Mouse (Mus musculus) midbrain, embryonic 13.5 days (tissue): ENCODE results near the gene Dbp. TPM values are rescaled to one million over a fixed set of nuclear protein-coding genes. Genes with fewer than 3 reads are reported as not detected.

Source experiments
- ATAC-seq: fragments of 200-750 bp; cut with Nextera tagmentation; 2 replicates; pipeline ENCODE4 v1.8.0; 2017; ENCODE audit warnings: mild to moderate bottlenecking, moderate TSS enrichment, moderate library complexity
- H3K27ac ChIP-seq: fragments of 300-500 bp; sonication (generic); 2 replicates; pipeline ENCODE4 v1.5.1; 2015; ENCODE audit warnings: inconsistent platforms, mild to moderate bottlenecking, moderate library complexity
- H3K27me3 ChIP-seq: fragments of 300-500 bp; sonication (generic); 2 replicates; pipeline ENCODE4 v1.6.1; 2015; ENCODE audit warnings: mild to moderate bottlenecking, inconsistent platforms
- H3K36me3 ChIP-seq: fragments of 300-500 bp; sonication (generic); 2 replicates; pipeline ENCODE4 v1.6.1; 2015; ENCODE audit warnings: mild to moderate bottlenecking, inconsistent platforms
- H3K4me1 ChIP-seq: fragments of 300-500 bp; sonication (generic); replicated peaks from 2 replicates; pipeline ENCODE4 v1.6.1; 2015; ENCODE audit warnings: inconsistent platforms
- H3K4me2 ChIP-seq: fragments of 300-500 bp; sonication (generic); replicated peaks from 2 replicates; pipeline ENCODE4 v1.6.1; 2015; ENCODE audit warnings: moderate library complexity, mild to moderate bottlenecking, inconsistent platforms
- H3K4me3 ChIP-seq: fragments of 300-500 bp; sonication (generic); replicated peaks from 2 replicates; pipeline ENCODE4 v1.5.1; 2015; ENCODE audit warnings: mild to moderate bottlenecking, inconsistent platforms
- H3K9ac ChIP-seq: fragments of 300-500 bp; sonication (generic); replicated peaks from 2 replicates; pipeline ENCODE4 v1.6.1; 2015; ENCODE audit warnings: mild to moderate bottlenecking, inconsistent platforms
- H3K9me3 ChIP-seq: fragments of 300-500 bp; sonication (generic); 2 replicates; pipeline ENCODE4 v1.6.1; 2016; ENCODE audit warnings: mild to moderate bottlenecking, inconsistent platforms
- WGBS: fragments of 180-500 bp; shearing (Covaris S2); methylation state at CpG from one replicate; pipeline ENCODE4 v1.1.7; 2015; 5-methylcytosine and 5-hydroxymethylcytosine counted together
- polyA plus RNA-seq: library from polyadenylated mRNA; unstranded; fragments of >200 nt; fragmentation: Nextera tagmentation; extraction: Ambion mirVana; gene quantifications from 2 replicates; pipeline ENCODE4 v1.2.1, GENCODE M21; 2015

Dbp gene
- polyA plus RNA-seq, 1 experiment from 2014 or later, result 3.4 TPM

GRCm38 (mm10) chr7:45682144-45683126 is 22.5 kb upstream of the Dbp start:
- peaks cover 11% of the 10 kb centered on the region for H3K4me1 ChIP-seq
- peak overlapping the region; percentile 43 for H3K4me2 ChIP-seq
- no peaks in the 10 kb centered on the region for H3K36me3 ChIP-seq
- H3K9me3 ChIP-seq, result no peaks in the 10 kb centered on the region
- ATAC-seq, result peak; percentile 83
- WGBS, result 29% methylated on average over 14 of the region's 14 CpGs
- peak overlapping the region; percentile 11; the same call in 1 of the 2 replicates for H3K4me3 ChIP-seq
- H3K27me3 ChIP-seq, result no peaks in the 10 kb centered on the region
- peak overlapping the region; percentile 74 for H3K27ac ChIP-seq
- H3K9ac ChIP-seq, result 0 out of 2 replicates have a peak overlapping the region, but pooled peaks have one; percentile 46

GRCm38 (mm10) chr7:45683396-45684050 is 21.4 kb upstream of the Dbp start, which contains the start of gene Ntn5:
Ntn5 (plus strand) TSS chr7:45684022.
- no peak for ATAC-seq
- Histone ChIP-seq H3K9ac (0 out of 2 replicates have a peak within 1 kb of the TSS, but pooled peaks have one; percentile 46), H3K27me3 (no peaks in the 10 kb centered on the region), H3K4me2 (no peak within 1 kb of the TSS), H3K4me1 (peaks cover 11% of the 10 kb centered on the region), H3K36me3 (no peaks in the 10 kb centered on the region), H3K4me3 (0 out of 2 replicates have a peak within 1 kb of the TSS, but pooled peaks have one; percentile 11), H3K9me3 (no peaks in the 10 kb centered on the region), H3K27ac (peak within 1 kb of the TSS; percentile 74; the same call in 1 of the 2 replicates)
- 76% methylated on average over 7 of the region's 7 CpGs for WGBS

GRCm38 (mm10) chr7:45685811-45686210 is 19.1 kb upstream of the Dbp start:
- H3K4me1 ChIP-seq, result peaks cover 11% of the 10 kb centered on the region
- no peak overlapping the region for H3K4me2 ChIP-seq
- no peak overlapping the region for H3K9ac ChIP-seq
- 69% methylated on average over 10 of the region's 10 CpGs for WGBS
- no peaks in the 10 kb centered on the region for H3K36me3 ChIP-seq
- H3K4me3 ChIP-seq, result no peak overlapping the region
- H3K9me3 ChIP-seq, result no peaks in the 10 kb centered on the region
- no peak for ATAC-seq
- no peaks in the 10 kb centered on the region for H3K27me3 ChIP-seq
- H3K27ac ChIP-seq, result no peak overlapping the region

- Histone ChIP-seq H3K27me3 (no peaks in the 10 kb centered on the region), H3K27ac (no peak overlapping the region), H3K9ac (no peak overlapping the region), H3K36me3 (no peaks in the 10 kb centered on the region), H3K4me3 (no peak overlapping the region), H3K4me1 (peaks cover 11% of the 10 kb centered on the region), H3K9me3 (no peaks in the 10 kb centered on the region), H3K4me2 (no peak overlapping the region)
- WGBS, result 74% methylated on average over 3 of the region's 3 CpGs
- ATAC-seq, result no peak
These were observed 18.0 kb upstream of the Dbp start for GRCm38 (mm10) chr7:45686841-45687240.

GRCm38 (mm10) chr7:45689099-45689498 is 15.8 kb upstream of the Dbp start:
- H3K4me3 ChIP-seq, result no peak overlapping the region
- no peak overlapping the region for H3K4me2 ChIP-seq
- H3K9me3 ChIP-seq, result no peaks in the 10 kb centered on the region
- H3K27ac ChIP-seq, result no peak overlapping the region
- H3K27me3 ChIP-seq, result 0 out of 2 replicates have a peak, but pooled peaks cover 3% of the 10 kb centered on the region
- no peaks in the 10 kb centered on the region for H3K4me1 ChIP-seq
- WGBS, result 66% methylated on average over 6 of the region's 6 CpGs
- ATAC-seq, result no peak
- H3K9ac ChIP-seq, result no peak overlapping the region
- no peaks in the 10 kb centered on the region for H3K36me3 ChIP-seq

- Histone ChIP-seq H3K27ac (no peak overlapping the region), H3K4me3 (no peak overlapping the region), H3K9me3 (no peaks in the 10 kb centered on the region), H3K36me3 (no peaks in the 10 kb centered on the region), H3K27me3 (0 out of 2 replicates have a peak, but pooled peaks cover 3% of the 10 kb centered on the region), H3K4me1 (0 out of 2 replicates have a peak, but pooled peaks cover 2% of the 10 kb centered on the region), H3K4me2 (no peak overlapping the region), H3K9ac (no peak overlapping the region)
- WGBS, result 86% methylated on average over 11 of the region's 11 CpGs
- ATAC-seq, result no peak
These were observed 15.1 kb upstream of the Dbp start for GRCm38 (mm10) chr7:45689800-45690199.

- Histone ChIP-seq H3K27ac (no peak overlapping the region), H3K36me3 (no peaks in the 10 kb centered on the region), H3K27me3 (0 out of 2 replicates have a peak, but pooled peaks cover 3% of the 10 kb centered on the region), H3K9ac (no peak overlapping the region), H3K9me3 (no peaks in the 10 kb centered on the region), H3K4me2 (no peak overlapping the region), H3K4me1 (0 out of 2 replicates have a peak, but pooled peaks cover 5% of the 10 kb centered on the region), H3K4me3 (no peak overlapping the region)
- 71% methylated on average over 2 of the region's 2 CpGs for WGBS
- no peak for ATAC-seq
These were observed 12.5 kb upstream of the Dbp start for GRCm38 (mm10) chr7:45692364-45692763.

GRCm38 (mm10) chr7:45693921-45694591 is 10.8 kb upstream of the Dbp start, which contains the start of gene Sec1:
Sec1 (minus strand) TSS chr7:45694402.
- no peaks in the 10 kb centered on the region for H3K9me3 ChIP-seq
- H3K27ac ChIP-seq, result no peak within 1 kb of the TSS
- no peak within 1 kb of the TSS for H3K4me3 ChIP-seq
- WGBS, result 89% methylated on average over 50 of the region's 50 CpGs
- H3K27me3 ChIP-seq, result peaks cover 16% of the 10 kb centered on the region
- peaks cover 9% of the 10 kb centered on the region; the same call in 1 of the 2 replicates for H3K4me1 ChIP-seq
- no peak within 1 kb of the TSS for H3K4me2 ChIP-seq
- ATAC-seq, result no peak
- H3K9ac ChIP-seq, result no peak within 1 kb of the TSS
- no peaks in the 10 kb centered on the region for H3K36me3 ChIP-seq

GRCm38 (mm10) chr7:45695098-45695497 is 9.8 kb upstream of the Dbp start:
- Histone ChIP-seq H3K27ac (no peak overlapping the region), H3K9ac (no peak overlapping the region), H3K36me3 (no peaks in the 10 kb centered on the region), H3K4me2 (no peak overlapping the region), H3K4me1 (peaks cover 19% of the 10 kb centered on the region), H3K4me3 (no peak overlapping the region), H3K9me3 (no peaks in the 10 kb centered on the region), H3K27me3 (peaks cover 26% of the 10 kb centered on the region)
- no peak for ATAC-seq
- 13% methylated on average over 6 of the region's 6 CpGs for WGBS

- Histone ChIP-seq H3K4me1 (peaks cover 43% of the 10 kb centered on the region), H3K9ac (no peak overlapping the region), H3K4me3 (no peak overlapping the region), H3K9me3 (no peaks in the 10 kb centered on the region), H3K27ac (no peak overlapping the region), H3K36me3 (no peaks in the 10 kb centered on the region), H3K4me2 (no peak overlapping the region), H3K27me3 (peaks cover 28% of the 10 kb centered on the region)
- no peak for ATAC-seq
- WGBS, result 78% methylated on average over 7 of the region's 7 CpGs
These were observed 7.0 kb upstream of the Dbp start for GRCm38 (mm10) chr7:45697894-45698293.

GRCm38 (mm10) chr7:45699523-45700141 is 5.3 kb upstream of the Dbp start, which contains the start of gene Car11:
Car11 (plus strand) TSS chr7:45699843.
- Histone ChIP-seq H3K4me3 (peak within 1 kb of the TSS; percentile 52), H3K27me3 (peaks cover 28% of the 10 kb centered on the region), H3K9ac (peak within 1 kb of the TSS; percentile 80), H3K4me1 (peaks cover 57% of the 10 kb centered on the region), H3K36me3 (no peaks in the 10 kb centered on the region), H3K27ac (peak within 1 kb of the TSS; percentile 85), H3K4me2 (peak within 1 kb of the TSS; percentile 92), H3K9me3 (no peaks in the 10 kb centered on the region)
- 2% methylated on average over 36 of the region's 36 CpGs for WGBS
- ATAC-seq, result no peak
